Mouse (Mus musculus): Measurements from ENCODE around the gene Col6a3. TPM values are rescaled to one million over a fixed set of nuclear protein-coding genes. Genes with fewer than 3 reads are reported as not detected.

The Col6a3 gene
- 186 TPM for polyA plus RNA-seq (2012; fragmentation: generic; extraction: Trizol)

GRCm38 (mm10) chr1:90843836-90844235, at the start of gene Col6a3:
Gene Col6a3, minus strand, starts transcription at chr1:90843971.
- Histone ChIP-seq H3K4me3 (peak within 1 kb of the TSS; percentile 59), H3K79me2 (ENCODE audit: control insufficient read depth, insufficient read depth) (peaks cover 49% of the 10 kb centered on the region), H3K4me2 (ENCODE audit: low read depth) (peak within 1 kb of the TSS; percentile 91), H3K36me3 (ENCODE audit: control insufficient read depth, insufficient read depth) (no peaks in the 10 kb centered on the region), H3K27me3 (ENCODE audit: control insufficient read depth, insufficient read depth, insufficient read length) (no peaks in the 10 kb centered on the region), H3ac (ENCODE audit: control insufficient read depth, insufficient read length) (no peak within 1 kb of the TSS)
- no peak for TF ChIP-seq MAX (IDR thresholded peaks at IDR 0.05; ENCODE audit: low read depth)
- TF ChIP-seq POLR2AphosphoS2 (IDR thresholded peaks at IDR 0.05; ENCODE audit: insufficient read length, low read depth) = peak; percentile 45
- no peak for TF ChIP-seq REST (IDR thresholded peaks at IDR 0.05; ENCODE audit: insufficient read depth, insufficient read length)

GRCm38 (mm10) chr1:90885771-90886460, 42.1 kb upstream of the Col6a3 start:
- TF ChIP-seq SRF (IDR thresholded peaks at IDR 0.05; ENCODE audit: control insufficient read depth, insufficient read length, low read depth) (no peak), TCF3 (IDR thresholded peaks at IDR 0.05; ENCODE audit: insufficient read length, low read depth) (no peak), MYOD1 (IDR thresholded peaks at IDR 0.05; ENCODE audit: control insufficient read depth in 1 of 3, insufficient read length in 2 of 3, low read depth in 2 of 3) (no peak), MAX (IDR thresholded peaks at IDR 0.05; ENCODE audit: low read depth) (no peak), MYOG (IDR thresholded peaks at IDR 0.05; ENCODE audit: control insufficient read depth in 1 of 3, insufficient read depth in 1 of 3, insufficient read length in 2 of 3, low read depth in 2 of 3) (no peak), TCF12 (IDR thresholded peaks at IDR 0.05; ENCODE audit: insufficient read depth, poor library complexity, severe bottlenecking) (no peak), POLR2A (IDR thresholded peaks at IDR 0.05; ENCODE audit: insufficient read length, low read depth) (no peak), REST (IDR thresholded peaks at IDR 0.05; ENCODE audit: insufficient read depth, insufficient read length) (no peak), CEBPB (IDR thresholded peaks at IDR 0.05; ENCODE audit: insufficient read depth, poor library complexity, severe bottlenecking) (no peak), E2F4 (IDR thresholded peaks at IDR 0.05; ENCODE audit: insufficient read depth) (no peak), POLR2AphosphoS2 (IDR thresholded peaks at IDR 0.05; ENCODE audit: insufficient read length, low read depth) (no peak), USF1 (IDR thresholded peaks at IDR 0.05; ENCODE audit: low read depth) (no peak)
- Histone ChIP-seq H3K4me3 (no peak overlapping the region), H3K79me2 (ENCODE audit: control insufficient read depth, insufficient read depth) (no peaks in the 10 kb centered on the region), H3K4me2 (ENCODE audit: low read depth) (no peak overlapping the region), H3ac (ENCODE audit: control insufficient read depth, insufficient read length) (no peak overlapping the region), H3K36me3 (ENCODE audit: control insufficient read depth, insufficient read depth) (no peaks in the 10 kb centered on the region), H3K27me3 (ENCODE audit: control insufficient read depth, insufficient read depth, insufficient read length) (no peaks in the 10 kb centered on the region)

GRCm38 (mm10) chr1:90876486-90877270, 32.9 kb upstream of the Col6a3 start:
- no peaks in the 10 kb centered on the region for H3K36me3 ChIP-seq (ENCODE audit: control insufficient read depth, insufficient read depth)
- H3ac ChIP-seq (ENCODE audit: control insufficient read depth, insufficient read length) = no peak overlapping the region
- no peak overlapping the region for H3K4me3 ChIP-seq
- no peaks in the 10 kb centered on the region for H3K27me3 ChIP-seq (ENCODE audit: control insufficient read depth, insufficient read depth, insufficient read length)
- no peak overlapping the region for H3K4me2 ChIP-seq (ENCODE audit: low read depth)
- TF ChIP-seq USF1 (IDR thresholded peaks at IDR 0.05; ENCODE audit: low read depth) (no peak), REST (IDR thresholded peaks at IDR 0.05; ENCODE audit: insufficient read depth, insufficient read length) (no peak), POLR2A (IDR thresholded peaks at IDR 0.05; ENCODE audit: insufficient read length, low read depth) (no peak), SRF (IDR thresholded peaks at IDR 0.05; ENCODE audit: control insufficient read depth, insufficient read length, low read depth) (no peak), CEBPB (IDR thresholded peaks at IDR 0.05; ENCODE audit: insufficient read depth, poor library complexity, severe bottlenecking) (no peak), MYOG (IDR thresholded peaks at IDR 0.05; ENCODE audit: control insufficient read depth in 1 of 3, insufficient read depth in 1 of 3, insufficient read length in 2 of 3, low read depth in 2 of 3) (no peak), MAX (IDR thresholded peaks at IDR 0.05; ENCODE audit: low read depth) (no peak), TCF12 (IDR thresholded peaks at IDR 0.05; ENCODE audit: insufficient read depth, poor library complexity, severe bottlenecking) (no peak), POLR2AphosphoS2 (IDR thresholded peaks at IDR 0.05; ENCODE audit: insufficient read length, low read depth) (no peak), MYOD1 (IDR thresholded peaks at IDR 0.05; ENCODE audit: control insufficient read depth in 1 of 3, insufficient read length in 2 of 3, low read depth in 2 of 3) (no peak), TCF3 (IDR thresholded peaks at IDR 0.05; ENCODE audit: insufficient read length, low read depth) (no peak), E2F4 (IDR thresholded peaks at IDR 0.05; ENCODE audit: insufficient read depth) (no peak)
- no peaks in the 10 kb centered on the region for H3K79me2 ChIP-seq (ENCODE audit: control insufficient read depth, insufficient read depth)

GRCm38 (mm10) chr1:90875961-90876360, 32.2 kb upstream of the Col6a3 start:
- Histone ChIP-seq H3K4me2 (ENCODE audit: low read depth) (no peak overlapping the region), H3K4me3 (no peak overlapping the region), H3ac (ENCODE audit: control insufficient read depth, insufficient read length) (no peak overlapping the region), H3K27me3 (ENCODE audit: control insufficient read depth, insufficient read depth, insufficient read length) (no peaks in the 10 kb centered on the region), H3K36me3 (ENCODE audit: control insufficient read depth, insufficient read depth) (no peaks in the 10 kb centered on the region), H3K79me2 (ENCODE audit: control insufficient read depth, insufficient read depth) (no peaks in the 10 kb centered on the region)
- no peak for TF ChIP-seq MYOD1 (IDR thresholded peaks at IDR 0.05; ENCODE audit: control insufficient read depth in 1 of 3, insufficient read length in 2 of 3, low read depth in 2 of 3)
- TF ChIP-seq TCF12 (IDR thresholded peaks at IDR 0.05; ENCODE audit: insufficient read depth, poor library complexity, severe bottlenecking) = no peak
- no peak for TF ChIP-seq SRF (IDR thresholded peaks at IDR 0.05; ENCODE audit: control insufficient read depth, insufficient read length, low read depth)
- TF ChIP-seq REST (IDR thresholded peaks at IDR 0.05; ENCODE audit: insufficient read depth, insufficient read length) = no peak
- no peak for TF ChIP-seq MYOG (IDR thresholded peaks at IDR 0.05; ENCODE audit: control insufficient read depth in 1 of 3, insufficient read depth in 1 of 3, insufficient read length in 2 of 3, low read depth in 2 of 3)
- TF ChIP-seq MAX (IDR thresholded peaks at IDR 0.05; ENCODE audit: low read depth) = no peak
- no peak for TF ChIP-seq POLR2AphosphoS2 (IDR thresholded peaks at IDR 0.05; ENCODE audit: insufficient read length, low read depth)
- no peak for TF ChIP-seq E2F4 (IDR thresholded peaks at IDR 0.05; ENCODE audit: insufficient read depth)

All from myocyte (in vitro differentiated cells).